Mouse (Mus musculus): ENCODE measurements at regions not wholly inside any gene's neighbourhood (a gene's known extent, or its start where the extent isn't known, plus 50 kb on each side); places are given as distances from the start of the nearest gene placed in this dataset.

DNA sequence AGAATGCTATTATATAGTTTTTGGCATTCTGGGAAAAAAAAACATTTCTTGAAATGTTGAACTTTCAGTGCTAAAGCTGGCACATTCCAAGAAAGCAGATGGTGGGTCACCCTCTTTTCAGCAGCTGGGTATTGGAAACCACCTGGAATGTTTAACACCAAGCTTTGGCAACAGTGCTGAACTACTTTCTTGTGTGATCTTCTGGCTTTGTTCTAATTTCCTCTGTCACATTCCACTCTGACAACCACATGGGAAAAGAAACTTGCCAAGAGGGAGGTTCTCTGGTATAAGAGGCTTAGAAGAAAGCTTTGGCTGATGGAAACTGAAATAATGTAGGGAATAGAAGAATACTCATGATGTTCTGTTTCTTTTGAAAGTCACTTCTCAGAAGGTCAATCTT lies 920.4 kb upstream of the Tenm4 start:
- Histone ChIP-seq H3K9me3 (replicated peaks; ENCODE audit: control insufficient read depth, low read length) (no peaks in the 10 kb centered on the region), H3K27me3 (ENCODE audit: control insufficient read depth, insufficient read depth, low read length) (no peaks in the 10 kb centered on the region), H3K36me3 (ENCODE audit: control insufficient read depth, insufficient read depth, low read length) (no peaks in the 10 kb centered on the region), H3K4me1 (ENCODE audit: control insufficient read depth, insufficient read depth, low read length) (no peaks in the 10 kb centered on the region), H3K4me2 (no peak overlapping the region), H3K27ac (ENCODE audit: low read depth, low read length) (no peak overlapping the region), H3K4me3 (ENCODE audit: low read depth, low read length) (no peak overlapping the region), H3K9ac (ENCODE audit: low read depth, low read length) (no peak overlapping the region)
- ATAC-seq (replicated peaks; ENCODE audit: insufficient number of reproducible peaks, low FRiP score, low TSS enrichment), result no peak

DNA sequence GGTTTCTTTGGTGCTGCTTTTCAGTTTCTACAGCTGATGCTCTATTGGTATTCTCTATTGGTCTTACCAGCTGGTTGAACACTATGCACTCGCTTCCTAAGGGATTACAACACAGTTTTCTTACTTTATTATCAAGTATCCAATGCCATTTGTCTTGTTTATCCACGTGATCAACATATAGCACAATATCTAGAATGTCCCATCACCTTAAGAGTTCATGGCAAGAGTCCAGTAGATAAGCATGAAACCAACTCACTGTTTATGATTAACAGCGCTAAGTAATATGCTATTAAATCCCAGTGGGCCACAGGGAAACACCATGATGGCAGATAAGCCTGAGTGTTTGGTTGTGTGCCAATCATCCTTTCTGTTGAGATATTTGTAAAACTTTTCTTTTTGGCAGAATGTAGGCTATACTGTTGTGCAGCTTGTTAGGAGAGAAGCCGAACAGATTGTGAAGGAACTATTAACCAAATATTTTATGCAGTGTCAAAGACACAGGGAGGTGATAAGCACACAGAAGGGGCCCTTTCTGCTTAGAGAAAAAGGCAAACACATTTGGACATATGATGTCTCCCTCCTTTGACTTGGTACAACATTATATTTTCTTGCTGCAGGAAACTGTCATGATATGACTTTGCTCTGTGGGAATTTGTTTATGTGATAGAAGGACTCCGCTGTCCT lies 917.0 kb upstream of the Tenm4 start:
- Histone ChIP-seq H3K4me3 (ENCODE audit: low read depth, low read length) (no peak overlapping the region), H3K4me1 (ENCODE audit: control insufficient read depth, insufficient read depth, low read length) (no peaks in the 10 kb centered on the region), H3K9me3 (replicated peaks; ENCODE audit: control insufficient read depth, low read length) (no peaks in the 10 kb centered on the region), H3K4me2 (no peak overlapping the region), H3K27ac (ENCODE audit: low read depth, low read length) (no peak overlapping the region), H3K9ac (ENCODE audit: low read depth, low read length) (no peak overlapping the region), H3K27me3 (ENCODE audit: control insufficient read depth, insufficient read depth, low read length) (no peaks in the 10 kb centered on the region), H3K36me3 (ENCODE audit: control insufficient read depth, insufficient read depth, low read length) (no peaks in the 10 kb centered on the region)
- no peak for ATAC-seq (replicated peaks; ENCODE audit: insufficient number of reproducible peaks, low FRiP score, low TSS enrichment)
- 71% methylated on average over 5 of the region's 5 CpGs for WGBS (ENCODE audit: insufficient replicate concordance)

DNA sequence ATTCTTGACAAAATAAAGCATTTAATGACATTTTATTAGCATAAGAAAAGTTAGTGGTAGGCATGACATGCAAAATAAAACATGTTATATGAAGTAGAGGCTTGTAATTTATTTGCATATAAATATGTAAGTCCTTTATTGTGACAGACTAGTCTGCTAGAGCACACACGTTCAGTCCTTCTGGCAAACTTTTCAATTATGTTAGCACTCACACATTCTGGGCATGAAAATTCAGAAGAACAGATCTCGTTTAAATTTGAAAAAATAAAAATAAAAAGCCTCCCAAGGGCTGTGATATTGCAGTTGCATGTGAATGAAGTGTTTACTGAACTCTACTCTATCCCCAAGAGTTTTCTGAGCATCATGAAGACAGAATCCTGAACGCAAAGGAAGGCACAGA lies 916.1 kb upstream of the Tenm4 start:
- no peaks in the 10 kb centered on the region for H3K9me3 ChIP-seq (replicated peaks; ENCODE audit: control insufficient read depth, low read length)
- no peak overlapping the region for H3K4me3 ChIP-seq (ENCODE audit: low read depth, low read length)
- H3K9ac ChIP-seq (ENCODE audit: low read depth, low read length), result no peak overlapping the region
- no peak overlapping the region for H3K27ac ChIP-seq (ENCODE audit: low read depth, low read length)
- H3K27me3 ChIP-seq (ENCODE audit: control insufficient read depth, insufficient read depth, low read length), result no peaks in the 10 kb centered on the region
- H3K4me2 ChIP-seq, result no peak overlapping the region
- H3K36me3 ChIP-seq (ENCODE audit: control insufficient read depth, insufficient read depth, low read length), result no peaks in the 10 kb centered on the region
- no peak for ATAC-seq (replicated peaks; ENCODE audit: insufficient number of reproducible peaks, low FRiP score, low TSS enrichment)
- 52% methylated on average over 3 of the region's 3 CpGs for WGBS (ENCODE audit: insufficient replicate concordance)
- H3K4me1 ChIP-seq (ENCODE audit: control insufficient read depth, insufficient read depth, low read length), result no peaks in the 10 kb centered on the region

DNA sequence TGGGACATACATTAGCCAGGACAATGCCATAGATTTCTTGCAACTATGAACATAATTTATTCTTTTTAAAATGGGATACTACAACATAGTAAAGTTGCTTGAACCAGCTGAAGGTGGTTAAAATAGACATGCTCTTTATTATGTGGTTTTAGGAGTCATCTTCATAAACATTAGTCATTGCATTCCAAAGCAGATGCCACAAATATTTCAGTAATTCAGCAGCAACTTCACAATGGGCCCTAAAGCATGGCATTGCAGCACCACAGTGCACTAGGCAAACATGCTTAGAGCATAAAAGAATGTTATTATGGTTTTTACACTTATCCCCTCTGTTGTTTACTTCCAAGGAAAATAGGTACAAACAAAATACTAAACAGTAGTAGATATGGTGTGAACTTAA lies 915.3 kb upstream of the Tenm4 start:
- Histone ChIP-seq H3K9me3 (replicated peaks; ENCODE audit: control insufficient read depth, low read length) (no peaks in the 10 kb centered on the region), H3K27me3 (ENCODE audit: control insufficient read depth, insufficient read depth, low read length) (no peaks in the 10 kb centered on the region), H3K4me3 (ENCODE audit: low read depth, low read length) (no peak overlapping the region), H3K36me3 (ENCODE audit: control insufficient read depth, insufficient read depth, low read length) (no peaks in the 10 kb centered on the region), H3K4me2 (no peak overlapping the region), H3K4me1 (ENCODE audit: control insufficient read depth, insufficient read depth, low read length) (no peaks in the 10 kb centered on the region), H3K9ac (ENCODE audit: low read depth, low read length) (no peak overlapping the region), H3K27ac (ENCODE audit: low read depth, low read length) (no peak overlapping the region)
- no peak for ATAC-seq (replicated peaks; ENCODE audit: insufficient number of reproducible peaks, low FRiP score, low TSS enrichment)

DNA sequence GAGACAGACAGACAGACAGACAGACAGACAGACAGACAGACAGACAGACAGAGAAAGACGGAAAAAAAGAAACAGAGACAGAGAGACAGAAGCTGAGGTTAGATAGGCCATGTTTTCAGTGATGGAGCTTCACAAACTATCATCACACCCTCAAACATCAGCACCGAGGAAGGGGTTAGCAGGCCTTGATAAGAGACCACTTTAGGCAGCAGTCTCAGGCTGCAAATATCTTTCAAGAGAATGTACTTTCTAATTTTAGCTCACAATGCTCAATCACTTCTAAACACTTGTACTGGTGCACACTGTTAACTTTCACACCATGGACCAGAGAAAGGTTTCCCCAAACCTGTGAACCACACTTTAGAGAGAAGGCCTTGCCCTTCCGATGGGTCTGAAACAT lies 908.1 kb upstream of the Tenm4 start:
- no peaks in the 10 kb centered on the region for H3K9me3 ChIP-seq (replicated peaks; ENCODE audit: control insufficient read depth, low read length)
- no peaks in the 10 kb centered on the region for H3K4me1 ChIP-seq (ENCODE audit: control insufficient read depth, insufficient read depth, low read length)
- no peak; the same call in 1 of the 2 replicates for ATAC-seq (replicated peaks; ENCODE audit: insufficient number of reproducible peaks, low FRiP score, low TSS enrichment)
- H3K36me3 ChIP-seq (ENCODE audit: control insufficient read depth, insufficient read depth, low read length), result no peaks in the 10 kb centered on the region
- no peak overlapping the region for H3K4me2 ChIP-seq
- H3K4me3 ChIP-seq (ENCODE audit: low read depth, low read length), result no peak overlapping the region
- H3K27ac ChIP-seq (ENCODE audit: low read depth, low read length), result peak overlapping the region; percentile 47; the same call in 1 of the 2 replicates
- no peaks in the 10 kb centered on the region for H3K27me3 ChIP-seq (ENCODE audit: control insufficient read depth, insufficient read depth, low read length)
- no peak overlapping the region for H3K9ac ChIP-seq (ENCODE audit: low read depth, low read length)
- 40% methylated on average over 3 of the region's 3 CpGs for WGBS (ENCODE audit: insufficient replicate concordance)

DNA sequence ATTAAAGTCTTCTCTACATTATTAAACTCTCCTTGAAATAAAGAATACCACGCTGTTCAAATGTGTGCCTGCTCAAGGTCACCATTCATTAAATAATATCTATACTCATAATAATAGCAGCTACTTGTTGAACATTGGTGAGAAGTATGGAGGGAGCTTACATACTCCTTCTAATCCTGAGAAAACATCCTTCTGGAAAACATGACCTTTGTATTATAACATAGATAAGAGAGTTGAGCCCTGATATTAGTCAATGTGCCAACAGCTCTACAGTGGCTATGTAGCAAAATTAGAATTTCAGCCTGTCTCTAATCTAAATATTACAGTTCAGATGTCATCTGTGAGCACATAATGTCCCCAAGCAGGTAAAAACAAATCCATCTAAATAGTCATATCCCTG lies 893.8 kb upstream of the Tenm4 start:
- no peak overlapping the region for H3K4me2 ChIP-seq
- H3K27ac ChIP-seq (ENCODE audit: low read depth, low read length), result no peak overlapping the region
- no peak overlapping the region for H3K4me3 ChIP-seq (ENCODE audit: low read depth, low read length)
- H3K36me3 ChIP-seq (ENCODE audit: control insufficient read depth, insufficient read depth, low read length), result no peaks in the 10 kb centered on the region
- no peaks in the 10 kb centered on the region for H3K4me1 ChIP-seq (ENCODE audit: control insufficient read depth, insufficient read depth, low read length)
- ATAC-seq (replicated peaks; ENCODE audit: insufficient number of reproducible peaks, low FRiP score, low TSS enrichment), result no peak
- no peak overlapping the region for H3K9ac ChIP-seq (ENCODE audit: low read depth, low read length)
- no peaks in the 10 kb centered on the region for H3K27me3 ChIP-seq (ENCODE audit: control insufficient read depth, insufficient read depth, low read length)
- H3K9me3 ChIP-seq (replicated peaks; ENCODE audit: control insufficient read depth, low read length), result no peaks in the 10 kb centered on the region
- 88% methylated on average over 1 of the region's 1 CpGs for WGBS (ENCODE audit: insufficient replicate concordance)

DNA sequence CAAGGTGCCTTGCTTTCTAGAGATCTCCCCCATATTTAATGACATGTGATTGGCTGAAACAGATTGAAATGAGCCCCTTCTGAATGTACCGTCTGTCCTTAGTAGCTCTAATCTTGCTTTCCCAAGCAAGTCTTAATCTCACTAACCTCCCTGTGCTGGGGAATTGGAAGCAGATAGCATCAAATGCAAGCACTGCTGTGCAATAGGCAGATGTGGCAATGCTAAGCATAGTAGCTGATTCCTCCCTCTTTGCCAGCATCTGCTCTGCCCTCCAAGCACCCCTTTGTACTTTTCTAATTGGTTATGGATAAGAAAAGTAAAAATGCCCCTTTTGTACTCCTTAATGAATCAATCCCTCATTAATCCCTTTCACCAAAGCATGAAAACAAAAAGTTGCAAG lies 857.4 kb upstream of the Tenm4 start:
- Histone ChIP-seq H3K9me3 (replicated peaks; ENCODE audit: control insufficient read depth, low read length) (no peaks in the 10 kb centered on the region), H3K9ac (ENCODE audit: low read depth, low read length) (no peak overlapping the region), H3K4me3 (ENCODE audit: low read depth, low read length) (no peak overlapping the region), H3K27ac (ENCODE audit: low read depth, low read length) (no peak overlapping the region), H3K36me3 (ENCODE audit: control insufficient read depth, insufficient read depth, low read length) (no peaks in the 10 kb centered on the region), H3K27me3 (ENCODE audit: control insufficient read depth, insufficient read depth, low read length) (no peaks in the 10 kb centered on the region), H3K4me1 (ENCODE audit: control insufficient read depth, insufficient read depth, low read length) (no peaks in the 10 kb centered on the region), H3K4me2 (no peak overlapping the region)
- 61% methylated on average over 1 of the region's 1 CpGs for WGBS (ENCODE audit: insufficient replicate concordance)
- ATAC-seq (replicated peaks; ENCODE audit: insufficient number of reproducible peaks, low FRiP score, low TSS enrichment), result no peak

DNA sequence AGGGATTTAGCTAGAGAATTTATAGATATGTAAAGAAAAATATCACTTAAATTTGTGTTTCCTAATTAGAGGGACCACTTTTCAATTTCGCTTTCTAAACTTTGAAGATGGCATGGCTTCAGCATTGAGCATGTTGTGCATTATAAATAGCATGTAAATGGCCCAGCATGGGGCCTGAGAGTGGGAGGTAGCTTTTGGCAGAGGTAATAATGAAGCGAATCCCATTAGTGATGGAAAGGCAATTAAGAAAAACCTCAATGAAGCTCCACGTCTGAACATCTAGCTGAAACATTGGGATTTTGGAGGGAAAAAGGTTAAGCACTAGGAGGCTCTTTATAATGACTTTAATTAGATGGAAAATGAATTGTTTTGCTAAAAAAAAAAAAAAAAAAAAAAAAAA lies 848.0 kb upstream of the Tenm4 start:
- Histone ChIP-seq H3K4me2 (no peak overlapping the region), H3K27me3 (ENCODE audit: control insufficient read depth, insufficient read depth, low read length) (no peaks in the 10 kb centered on the region), H3K4me1 (ENCODE audit: control insufficient read depth, insufficient read depth, low read length) (no peaks in the 10 kb centered on the region), H3K4me3 (ENCODE audit: low read depth, low read length) (no peak overlapping the region), H3K9me3 (replicated peaks; ENCODE audit: control insufficient read depth, low read length) (no peaks in the 10 kb centered on the region), H3K9ac (ENCODE audit: low read depth, low read length) (no peak overlapping the region), H3K36me3 (ENCODE audit: control insufficient read depth, insufficient read depth, low read length) (no peaks in the 10 kb centered on the region), H3K27ac (ENCODE audit: low read depth, low read length) (no peak overlapping the region)
- WGBS (ENCODE audit: insufficient replicate concordance), result 52% methylated on average over 3 of the region's 3 CpGs
- ATAC-seq (replicated peaks; ENCODE audit: insufficient number of reproducible peaks, low FRiP score, low TSS enrichment), result no peak

DNA sequence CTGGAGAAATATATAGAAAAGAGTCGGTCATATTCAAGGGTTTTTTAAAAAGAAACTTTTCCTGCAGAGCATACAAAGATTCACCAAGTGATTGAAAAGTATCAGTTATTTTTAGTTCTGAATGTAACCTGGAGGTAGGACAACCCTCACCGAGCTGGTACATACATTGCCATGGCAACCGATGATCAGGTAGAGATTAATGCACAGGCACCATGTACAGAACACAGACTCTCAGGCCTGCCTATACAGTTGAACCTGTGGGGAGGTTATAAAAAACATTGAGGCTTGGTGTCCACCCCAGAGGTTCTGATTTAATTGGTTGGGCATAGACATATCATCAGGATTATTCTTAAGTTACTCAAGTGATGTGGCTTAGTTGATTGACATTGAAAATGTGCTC lies 846.1 kb upstream of the Tenm4 start:
- no peaks in the 10 kb centered on the region for H3K4me1 ChIP-seq (ENCODE audit: control insufficient read depth, insufficient read depth, low read length)
- H3K36me3 ChIP-seq (ENCODE audit: control insufficient read depth, insufficient read depth, low read length), result no peaks in the 10 kb centered on the region
- H3K4me3 ChIP-seq (ENCODE audit: low read depth, low read length), result no peak overlapping the region
- no peaks in the 10 kb centered on the region for H3K9me3 ChIP-seq (replicated peaks; ENCODE audit: control insufficient read depth, low read length)
- no peak for ATAC-seq (replicated peaks; ENCODE audit: insufficient number of reproducible peaks, low FRiP score, low TSS enrichment)
- no peak overlapping the region for H3K27ac ChIP-seq (ENCODE audit: low read depth, low read length)
- no peak overlapping the region for H3K4me2 ChIP-seq
- WGBS (ENCODE audit: insufficient replicate concordance), result 84% methylated on average over 3 of the region's 3 CpGs
- no peak overlapping the region for H3K9ac ChIP-seq (ENCODE audit: low read depth, low read length)
- H3K27me3 ChIP-seq (ENCODE audit: control insufficient read depth, insufficient read depth, low read length), result no peaks in the 10 kb centered on the region
